In genomic region chr1:63763212-63763694, GRCm38 (mm10) we compare ENCODE assay signal across 9 mouse cellular contexts. TPM values are rescaled to one million over a fixed set of nuclear protein-coding genes. Genes with fewer than 3 reads are reported as not detected.
DNase-seq lines count a peak whose midpoint lies in the region; ATAC-seq and TF ChIP-seq lines count a peak whose summit lies in the region.
"Had no signal": no experiment of that assay in that cellular context is flagged by ENCODE, and none has a peak within 500 bp of the region (broad histone marks: within the 10 kb centered on the region; RNA-seq: fewer than 3 reads in every experiment).

No protein-coding gene starts in this region.

- H3K4me3 ChIP-seq in heart, embryonic 15.5 days, result no peak overlapping the region
- H3K4me3 ChIP-seq in kidney, postnatal 0 days (replicated peaks; ENCODE audit: low read depth, low read length), result no peak overlapping the region
- H3K4me3 ChIP-seq in limb, embryonic 13.5 days, result no peak overlapping the region
- H3K4me3 ChIP-seq in neural tube, embryonic 14.5 days (ENCODE audit: low read depth, low read length), result no peak overlapping the region
- H3K4me3 ChIP-seq: megakaryocyte, embryonic 14.5 days had no signal

- 16% methylated on average over 3 of the region's 3 CpGs for WGBS in heart, embryonic 15.5 days
- 6% methylated on average over 3 of the region's 3 CpGs for WGBS in kidney, postnatal 0 days
- WGBS in limb, embryonic 13.5 days, result 17% methylated on average over 3 of the region's 3 CpGs
- 2% methylated on average over 3 of the region's 3 CpGs for WGBS in neural tube, embryonic 14.5 days

- ATAC-seq in heart, embryonic 15.5 days (replicated peaks; ENCODE audit: insufficient number of reproducible peaks, insufficient read depth, low FRiP score, low read depth), result no peak; the same call in 1 of the 2 replicates
- no peak; the same call in 1 of the 2 replicates for ATAC-seq in kidney, postnatal 0 days (replicated peaks; ENCODE audit: low FRiP score, low read depth)
- ATAC-seq in limb, embryonic 13.5 days (ENCODE audit: low FRiP score, low read depth), result peak; percentile 51; the same call in 1 of the 2 replicates
- peak; percentile 77; the same call in 1 of the 2 replicates for ATAC-seq in neural tube, embryonic 14.5 days (ENCODE audit: low read depth)
- no peak for ATAC-seq in inflammation-experienced regulatory T-cells, adult 6 months

- H3K27ac ChIP-seq in heart, embryonic 15.5 days, result peak overlapping the region; percentile 9; the same call in 1 of the 2 replicates
- no peak overlapping the region for H3K27ac ChIP-seq in kidney, postnatal 0 days
- no peak overlapping the region for H3K27ac ChIP-seq in limb, embryonic 13.5 days
- H3K27ac ChIP-seq in neural tube, embryonic 14.5 days (ENCODE audit: low read depth, low read length), result peak overlapping the region; percentile 49; the same call in 1 of the 2 replicates

- H3K4me2 ChIP-seq in heart, embryonic 15.5 days, result no peak overlapping the region
- no peak overlapping the region for H3K4me2 ChIP-seq in kidney, postnatal 0 days (ENCODE audit: low read length)
- H3K4me2 ChIP-seq in limb, embryonic 13.5 days (replicated peaks), result no peak overlapping the region
- H3K4me2 ChIP-seq in neural tube, embryonic 14.5 days (ENCODE audit: low read depth, low read length), result no peak overlapping the region

- 0 out of 2 replicates have a peak, but pooled peaks cover 2% of the 10 kb centered on the region for H3K4me1 ChIP-seq in heart, embryonic 15.5 days (replicated peaks)
- H3K4me1 ChIP-seq in kidney, postnatal 0 days (replicated peaks; ENCODE audit: insufficient read depth, low read length), result no peaks in the 10 kb centered on the region
- H3K4me1 ChIP-seq in limb, embryonic 13.5 days, result peaks cover 19% of the 10 kb centered on the region
- H3K4me1 ChIP-seq in neural tube, embryonic 14.5 days (ENCODE audit: control insufficient read depth, insufficient read depth, low read length), result peaks cover 13% of the 10 kb centered on the region; the same call in 1 of the 2 replicates

- no peaks in the 10 kb centered on the region for H3K36me3 ChIP-seq in heart, embryonic 15.5 days
- no peaks in the 10 kb centered on the region for H3K36me3 ChIP-seq in kidney, postnatal 0 days (ENCODE audit: insufficient read depth, low read length)
- no peaks in the 10 kb centered on the region for H3K36me3 ChIP-seq in limb, embryonic 13.5 days
- no peaks in the 10 kb centered on the region for H3K36me3 ChIP-seq in neural tube, embryonic 14.5 days (ENCODE audit: control insufficient read depth, insufficient read depth, low read length)

- DNase-seq in thymus, postnatal 0 days (ENCODE audit: low spot score), result peak; percentile 56
- DNase-seq in thymus, adult 18-20 months, result no peak
- peak; percentile 81 for DNase-seq in embryo, embryonic 10.5 days (ENCODE audit: low spot score)
- DNase-seq in kidney, postnatal 0 days (ENCODE audit: low spot score), result peak; percentile 70

- no peaks in the 10 kb centered on the region for H3K27me3 ChIP-seq in heart, embryonic 15.5 days
- no peaks in the 10 kb centered on the region for H3K27me3 ChIP-seq in kidney, postnatal 0 days (ENCODE audit: insufficient read depth, low read length)
- no peaks in the 10 kb centered on the region for H3K27me3 ChIP-seq in limb, embryonic 13.5 days
- H3K27me3 ChIP-seq in neural tube, embryonic 14.5 days (ENCODE audit: control insufficient read depth, insufficient read depth, low read length), result no peaks in the 10 kb centered on the region

- no peak overlapping the region for H3K9ac ChIP-seq in heart, embryonic 15.5 days
- H3K9ac ChIP-seq in kidney, postnatal 0 days (ENCODE audit: low read depth, low read length), result no peak overlapping the region
- no peak overlapping the region for H3K9ac ChIP-seq in limb, embryonic 13.5 days
- no peak overlapping the region for H3K9ac ChIP-seq in neural tube, embryonic 14.5 days (replicated peaks; ENCODE audit: low read depth, low read length)

- H3K9me3 ChIP-seq in heart, embryonic 15.5 days (replicated peaks), result no peaks in the 10 kb centered on the region
- H3K9me3 ChIP-seq in kidney, postnatal 0 days (replicated peaks; ENCODE audit: low read length), result no peaks in the 10 kb centered on the region
- H3K9me3 ChIP-seq in limb, embryonic 13.5 days, result no peaks in the 10 kb centered on the region
- H3K9me3 ChIP-seq in neural tube, embryonic 14.5 days (ENCODE audit: control insufficient read depth, low read length), result no peaks in the 10 kb centered on the region
- H3K9me3 ChIP-seq: megakaryocyte, embryonic 14.5 days had no signal

- peak; percentile 63 for TF ChIP-seq CTCF in kidney, postnatal 0 days (IDR thresholded peaks at IDR 0.05; ENCODE audit: low read depth)

RNA-seq across cellular contexts. Expression of gene 4933402D24Rik, which starts 5.8 kb away (rescaled TPM):
- polyA plus RNA-seq in thymus, postnatal 0 days (2015; fragmentation: Nextera tagmentation; extraction: Ambion mirVana), result not detected in 2 replicates
- polyA plus RNA-seq in heart, embryonic 15.5 days (2015; fragmentation: Nextera tagmentation; extraction: Ambion mirVana), result 0.09 and 0.10 TPM in 2 replicates
- polyA plus RNA-seq in kidney, postnatal 0 days (2015; fragmentation: Nextera tagmentation; extraction: Ambion mirVana), result not detected in 2 replicates
- polyA plus RNA-seq in limb, embryonic 13.5 days (2015; fragmentation: Nextera tagmentation; extraction: Ambion mirVana), result 0.27 TPM in 1 of 2 replicates, not detected in the other
- 0.27 and 0.84 TPM in 2 replicates for polyA plus RNA-seq in neural tube, embryonic 14.5 days (2014; fragmentation: Nextera tagmentation; extraction: Ambion mirVana)
- polyA plus RNA-seq in inflammation-experienced regulatory T-cells, adult 6 months (2017; shearing (Covaris generic)), result under 1 TPM in 1 of 3 experiments, not detected in 2; 0.26 TPM

RNA-seq across cellular contexts. Expression of gene Fastkd2, which starts 32.8 kb away (rescaled TPM):
- polyA plus RNA-seq in thymus, postnatal 0 days (2015; fragmentation: Nextera tagmentation; extraction: Ambion mirVana), result 42.2 and 46.3 TPM in 2 replicates
- 45.3 and 46.0 TPM in 2 replicates for polyA plus RNA-seq in heart, embryonic 15.5 days (2015; fragmentation: Nextera tagmentation; extraction: Ambion mirVana)
- polyA plus RNA-seq in kidney, postnatal 0 days (2015; fragmentation: Nextera tagmentation; extraction: Ambion mirVana), result 52.2 and 54.5 TPM in 2 replicates
- polyA plus RNA-seq in limb, embryonic 13.5 days (2015; fragmentation: Nextera tagmentation; extraction: Ambion mirVana), result 50.7 and 55.7 TPM in 2 replicates
- 36.7 and 39.0 TPM in 2 replicates for polyA plus RNA-seq in neural tube, embryonic 14.5 days (2014; fragmentation: Nextera tagmentation; extraction: Ambion mirVana)
- polyA plus RNA-seq in inflammation-experienced regulatory T-cells, adult 6 months (2017; shearing (Covaris generic)), result 10 to 100 TPM; 38.2 to 44.4 (median 42.0) TPM

RNA-seq across cellular contexts. Expression of gene Mdh1b, which starts 33.1 kb away (rescaled TPM):
- not detected in 2 replicates for polyA plus RNA-seq in thymus, postnatal 0 days (2015; fragmentation: Nextera tagmentation; extraction: Ambion mirVana)
- 0.10 TPM in 1 of 2 replicates, not detected in the other for polyA plus RNA-seq in heart, embryonic 15.5 days (2015; fragmentation: Nextera tagmentation; extraction: Ambion mirVana)
- 0.10 and 0.11 TPM in 2 replicates for polyA plus RNA-seq in kidney, postnatal 0 days (2015; fragmentation: Nextera tagmentation; extraction: Ambion mirVana)
- polyA plus RNA-seq in limb, embryonic 13.5 days (2015; fragmentation: Nextera tagmentation; extraction: Ambion mirVana), result not detected in 2 replicates
- polyA plus RNA-seq in neural tube, embryonic 14.5 days (2014; fragmentation: Nextera tagmentation; extraction: Ambion mirVana), result 0.35 and 0.45 TPM in 2 replicates
- polyA plus RNA-seq in inflammation-experienced regulatory T-cells, adult 6 months (2017; shearing (Covaris generic)), result not detected

Comparison
In these comparisons a context has a peak if more than half of its experiments do, and no peak if none do; other contexts are left out.
1. DNase-seq: peak in thymus, postnatal 0 days (single experiment), embryo, embryonic 10.5 days (single experiment) and kidney, postnatal 0 days (single experiment); none in thymus, adult 18-20 months (0 of 2).
2. ATAC-seq: peak in limb, embryonic 13.5 days (single experiment) and neural tube, embryonic 14.5 days (single experiment); none in heart, embryonic 15.5 days (single experiment), kidney, postnatal 0 days (single experiment) and inflammation-experienced regulatory T-cells, adult 6 months (single experiment).
3. H3K27ac ChIP-seq: peak in heart, embryonic 15.5 days (single experiment) and neural tube, embryonic 14.5 days (single experiment); none in kidney, postnatal 0 days (single experiment) and limb, embryonic 13.5 days (single experiment).